Mouse (Mus musculus) thymus, adult 2 months (tissue): ENCODE results near the gene Rbm41.

Experiments
- CTCF ChIP-seq: fragments of 200-500 bp; IDR thresholded peaks from 2 replicates; pipeline ENCODE4 v1.5.1; 2012; ENCODE audit warnings: mild to moderate bottlenecking, control low read depth, low read length, moderate library complexity, borderline replicate concordance; ENCODE audit not compliant: control insufficient read depth, poor library complexity, insufficient read depth; ENCODE audit errors: extremely low read depth
- POLR2A ChIP-seq: fragments of 200-500 bp; IDR thresholded peaks from 2 replicates; pipeline ENCODE4 v1.6.1; 2012; ENCODE audit warnings: mild to moderate bottlenecking, low read length, control low read depth, moderate library complexity; ENCODE audit not compliant: control insufficient read depth, poor library complexity, insufficient read depth; ENCODE audit errors: extremely low read depth

DNA sequence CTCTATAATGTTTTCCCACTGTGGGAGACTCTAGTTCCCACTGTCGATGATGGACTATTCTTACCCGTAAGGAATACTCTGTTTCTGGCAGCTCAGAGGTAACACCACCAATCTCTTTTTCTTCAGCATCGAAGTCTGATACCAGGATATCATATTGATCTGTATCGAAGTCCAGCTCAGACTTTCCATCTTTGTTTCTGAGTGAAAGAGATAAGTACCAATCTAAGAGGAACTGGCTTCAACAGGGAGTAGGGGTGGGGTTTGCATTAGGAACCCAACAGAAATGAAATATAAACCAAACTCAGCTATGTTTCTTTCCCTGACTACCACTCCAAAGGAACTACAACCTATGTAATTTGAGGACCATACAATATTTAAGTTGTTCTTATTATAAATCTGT lies 143.6 kb downstream of the Rbm41 start:
- TF ChIP-seq CTCF = no peak
- no peak for TF ChIP-seq POLR2A
